Mouse (Mus musculus): ENCODE measurements around the gene Ptger1.

GRCm38 (mm10) chr8:83715771-83716170, 49.3 kb downstream of the Ptger1 start:
- TF ChIP-seq POLR2A (IDR thresholded peaks at IDR 0.05; ENCODE audit: borderline replicate concordance, control insufficient read depth, low read depth, low read length) (no peak), CTCF (IDR thresholded peaks at IDR 0.05; ENCODE audit: control insufficient read depth, insufficient read depth, low read length) (no peak)

All from bone marrow, adult 2 months (tissue).